Mouse (Mus musculus) embryo, embryonic 10.5 days (tissue): ENCODE measurements around the gene AI854703.
A peak's percentile ranks its signal among the peaks of the same experiment; 100 is the strongest.
"Not testable (repeated sequence)": the region's sequence is repeated elsewhere in the genome, so short reads cannot be mapped to it uniquely, and the experiment has no call there.

Source experiments
- DNase-seq: peaks from one replicate; pipeline ENCODE4 v3.0.0-alpha.2; 2015; ENCODE audit warnings: low spot score

AI854703 gene

GRCm38 (mm10) chr6:48614756-48615155 is 11.8 kb upstream of the AI854703 start:
- no peak for DNase-seq

GRCm38 (mm10) chr6:48620031-48620430 is 6.5 kb upstream of the AI854703 start:
- DNase-seq = no peak

DNA sequence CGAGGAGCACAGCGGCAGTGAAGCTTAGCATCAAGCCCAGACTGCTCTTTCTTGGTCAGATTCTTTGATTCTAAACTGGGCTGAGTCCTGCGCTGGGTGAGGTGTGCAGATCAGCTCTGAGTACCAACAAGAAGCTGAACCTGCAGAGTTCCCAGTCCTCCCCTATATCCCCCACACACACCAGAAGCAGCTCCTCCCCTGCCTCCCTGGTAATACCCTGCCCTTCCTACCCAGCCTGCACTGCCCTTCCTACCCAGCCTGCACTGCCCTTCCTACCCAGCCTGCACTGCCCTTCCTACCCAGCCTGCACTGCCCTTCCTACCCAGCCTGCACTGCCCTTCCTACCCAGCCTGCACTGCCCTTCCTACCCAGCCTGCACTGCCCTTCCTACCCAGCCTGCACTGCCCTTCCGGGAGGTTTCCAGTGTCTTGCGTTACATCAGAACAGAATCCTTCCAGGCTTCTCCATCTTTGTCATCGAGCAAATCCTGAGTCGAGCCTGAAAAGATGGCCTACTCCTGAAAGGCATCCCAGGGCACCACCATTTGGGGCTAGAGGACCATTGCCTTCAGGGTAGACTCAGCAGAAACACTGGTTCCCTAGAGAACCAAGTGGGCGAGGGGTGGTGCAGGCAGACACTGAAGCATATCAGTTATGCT is 4.2 kb upstream of the AI854703 start:
- not testable (repeated sequence) for DNase-seq

DNA sequence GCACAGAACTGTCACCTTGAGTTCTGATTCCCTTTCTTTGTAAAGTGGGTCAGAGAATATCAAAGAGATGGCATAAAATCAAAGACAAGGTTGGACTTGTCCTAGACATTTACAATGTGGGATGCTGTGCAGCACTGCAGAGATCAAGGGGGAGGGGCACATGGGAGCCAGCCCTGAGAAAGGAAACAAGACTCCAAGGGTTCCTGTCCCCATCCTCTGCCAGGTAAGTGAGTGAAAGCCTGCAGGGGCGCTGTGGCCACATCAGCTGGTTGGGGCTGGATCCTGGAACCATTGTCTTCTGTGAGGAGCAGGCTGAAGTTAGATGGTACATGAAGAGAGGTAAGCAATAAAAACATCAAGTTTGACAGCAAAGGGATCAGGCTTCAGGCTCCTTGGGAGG is 3.1 kb upstream of the AI854703 start:
- DNase-seq = no peak

- DNase-seq = peak; percentile 76
Measured at GRCm38 (mm10) chr6:48626984-48627383, 420 bp downstream of the AI854703 start.

- no peak for DNase-seq
Measured at GRCm38 (mm10) chr6:48627511-48627924, 954 bp downstream of the AI854703 start.

GRCm38 (mm10) chr6:48628377-48628776 is 1.8 kb downstream of the AI854703 start:
- DNase-seq = no peak

GRCm38 (mm10) chr6:48628808-48629660 is 2.5 kb downstream of the AI854703 start:
- peak; percentile 28 for DNase-seq

DNA sequence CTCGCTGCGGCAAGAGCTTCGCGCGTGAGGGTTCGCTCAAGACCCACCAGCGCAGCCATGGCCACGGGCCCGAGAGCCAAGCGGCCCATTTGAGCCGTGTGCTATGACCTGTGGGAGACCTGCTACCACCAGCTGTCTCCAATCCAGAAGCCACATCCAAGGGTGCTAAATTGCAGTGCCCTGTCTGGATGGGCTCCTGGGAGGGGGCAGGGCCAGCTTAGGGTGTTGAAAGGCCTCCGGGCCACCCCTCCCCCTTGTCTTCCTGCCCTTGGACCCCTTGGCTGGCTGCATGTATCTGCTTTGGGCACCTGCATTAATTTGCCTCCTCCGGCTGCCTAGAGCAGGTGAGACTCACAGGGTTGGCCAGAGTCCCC is 3.1 kb downstream of the AI854703 start:
- peak; percentile 20 for DNase-seq

- DNase-seq = no peak
Measured at GRCm38 (mm10) chr6:48630831-48631230, 4.3 kb downstream of the AI854703 start.

DNA sequence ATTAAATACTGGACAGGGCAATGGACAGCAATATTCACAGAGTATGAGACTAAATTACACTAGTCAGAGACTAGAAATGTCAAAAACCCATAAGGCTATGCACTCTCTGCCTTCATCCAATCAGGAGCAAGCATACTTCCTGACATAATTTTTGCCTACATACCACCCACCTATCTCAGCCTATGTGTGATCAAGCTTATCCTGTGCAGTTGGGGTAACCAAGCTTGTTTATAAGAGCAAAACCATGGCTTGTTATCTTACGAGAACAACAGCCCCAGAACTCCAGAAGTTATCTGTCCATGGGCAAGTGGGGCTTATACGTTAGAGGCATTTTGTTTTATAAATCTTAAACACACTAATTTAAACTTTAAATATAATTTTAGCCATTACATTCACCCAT is 8.5 kb downstream of the AI854703 start:
- no peak for DNase-seq

- DNase-seq = peak; percentile 46
Measured at GRCm38 (mm10) chr6:48636515-48636914, 10.0 kb downstream of the AI854703 start.

GRCm38 (mm10) chr6:48637811-48638500 is 11.4 kb downstream of the AI854703 start:
- DNase-seq = no peak

DNA sequence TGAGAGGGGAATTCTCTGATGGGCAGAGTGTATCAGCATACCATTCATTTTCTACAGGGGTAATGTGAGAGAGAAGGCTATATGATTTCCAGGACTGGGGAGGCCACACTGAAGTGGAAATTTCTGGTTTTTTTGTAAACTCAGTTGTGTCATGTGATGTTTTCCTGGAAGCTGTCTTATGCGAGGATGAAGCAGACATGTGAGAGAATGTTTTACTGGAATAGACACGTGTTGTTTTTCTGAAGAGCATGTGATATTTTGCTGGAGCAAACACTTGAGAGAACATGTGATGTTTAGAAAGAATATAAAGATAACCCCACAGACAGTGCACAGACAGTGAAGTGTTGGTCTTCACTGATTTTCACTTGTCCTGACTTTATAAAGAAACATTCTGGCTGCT is 12.0 kb downstream of the AI854703 start:
- DNase-seq = no peak

GRCm38 (mm10) chr6:48641391-48641790 is 14.8 kb downstream of the AI854703 start:
- DNase-seq = no peak

DNA sequence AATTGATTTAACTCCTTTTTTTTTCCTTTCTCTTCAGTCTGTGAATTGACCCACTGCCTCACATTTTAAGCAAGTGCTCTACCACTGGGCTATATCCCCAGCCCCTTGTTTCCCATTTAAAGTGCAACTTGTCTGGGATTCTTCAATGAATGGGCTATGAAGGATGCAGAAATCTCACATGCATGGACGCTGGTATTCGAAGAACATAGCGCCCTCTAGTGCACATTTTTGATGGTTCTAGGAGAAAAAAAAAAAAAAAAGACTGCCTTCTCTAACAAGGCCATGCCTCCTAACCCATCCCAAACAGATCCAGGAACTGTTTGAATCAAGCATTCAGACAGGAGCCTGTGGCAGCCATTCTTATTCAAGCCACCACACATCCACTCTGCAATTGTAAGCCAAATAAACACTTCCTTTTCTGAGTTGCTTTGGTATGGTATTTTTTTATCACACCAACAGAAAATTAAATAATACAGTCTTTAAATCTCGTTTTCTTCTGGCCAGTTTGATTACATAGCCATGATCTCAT is 16.3 kb downstream of the AI854703 start:
- DNase-seq = peak; percentile 90

DNA sequence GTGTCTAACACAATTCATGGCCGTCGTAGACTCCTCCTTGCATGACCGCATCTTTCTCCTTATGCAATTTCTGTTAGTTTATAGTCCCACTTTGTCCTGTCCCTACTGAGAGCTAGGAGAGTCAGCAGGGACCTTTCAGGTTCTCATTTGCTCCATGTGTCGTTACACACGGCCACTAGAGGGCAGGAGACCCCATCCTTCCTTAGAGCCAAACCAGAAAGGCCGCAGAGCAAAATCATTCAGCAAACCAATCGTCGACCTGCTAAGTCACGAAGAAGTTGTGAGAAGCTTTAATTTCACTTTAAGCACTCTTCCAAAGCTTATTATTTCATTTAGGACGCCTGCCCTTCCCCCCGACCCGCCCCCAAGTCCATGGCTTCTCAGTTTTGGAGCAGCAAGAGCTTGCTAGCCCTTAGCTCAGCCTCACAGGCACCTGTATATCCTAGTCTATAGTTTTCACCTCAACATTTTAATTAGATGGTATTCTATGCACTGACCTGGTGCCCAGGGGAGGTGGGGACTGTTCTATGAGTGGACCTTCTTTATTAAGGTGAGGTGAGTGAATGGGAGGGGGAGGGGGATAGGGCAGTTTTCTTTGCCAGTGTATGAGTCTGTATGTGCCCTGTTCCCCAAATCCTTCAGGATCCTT is 19.2 kb downstream of the AI854703 start:
- peak; percentile 87 for DNase-seq

- no peak for DNase-seq
Measured at GRCm38 (mm10) chr6:48646309-48646690, 19.7 kb downstream of the AI854703 start.

GRCm38 (mm10) chr6:48646995-48647394 is 20.4 kb downstream of the AI854703 start, which contains the start of gene Gimap8:
Gene Gimap8, plus strand, starts transcription at chr6:48647234.
- DNase-seq = peak; percentile 50

DNA sequence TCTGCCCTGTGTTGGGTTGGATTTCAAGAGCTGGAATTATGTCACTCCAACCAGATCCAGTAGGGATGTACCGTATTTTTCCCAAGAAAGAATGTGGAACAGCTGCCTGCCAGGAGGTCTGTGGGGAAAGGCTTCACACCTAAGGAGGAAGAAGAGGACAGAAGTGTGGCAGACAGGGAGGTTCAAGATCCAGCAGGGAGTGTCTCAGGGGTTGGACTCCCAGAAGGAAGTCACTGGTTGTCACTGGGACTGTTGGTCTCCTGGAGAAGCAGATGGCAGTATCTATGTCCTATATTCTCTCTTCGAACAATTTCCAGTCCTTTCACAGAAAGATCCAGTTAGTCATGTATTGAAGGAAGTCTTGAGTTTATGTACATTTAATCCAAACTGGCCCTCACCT is 21.0 kb downstream of the AI854703 start:
- no peak for DNase-seq

- no peak for DNase-seq
Measured at GRCm38 (mm10) chr6:48648779-48649178, 22.2 kb downstream of the AI854703 start.

- DNase-seq = no peak
Measured at GRCm38 (mm10) chr6:48650041-48650440, 23.5 kb downstream of the AI854703 start.
